10 mouse cellular contexts compared by ENCODE assay signal in genomic region chr3:101078344-101078743, GRCm38 (mm10). TPM values are rescaled to one million over a fixed set of nuclear protein-coding genes. Genes with fewer than 3 reads are reported as not detected.
A peak's percentile ranks its signal among the peaks of the same experiment; 100 is the strongest.
DNase-seq lines count a peak whose midpoint lies in the region; ATAC-seq and TF ChIP-seq lines count a peak whose summit lies in the region.
"Had no signal": no experiment of that assay in that cellular context is flagged by ENCODE, and none has a peak within 500 bp of the region (broad histone marks: within the 10 kb centered on the region; RNA-seq: fewer than 3 reads in every experiment).

No protein-coding gene starts in this region.

- 0 out of 2 replicates have a peak, but pooled peaks have one; percentile 33 for ATAC-seq in neural tube, embryonic 13.5 days (ENCODE audit: low read depth)
- no peak for ATAC-seq in neural tube, embryonic 15.5 days (ENCODE audit: low FRiP score)
- ATAC-seq in heart, embryonic 15.5 days (replicated peaks; ENCODE audit: insufficient number of reproducible peaks, insufficient read depth, low FRiP score, low read depth) = peak; percentile 70
- ATAC-seq in forebrain, postnatal 0 days = no peak
- ATAC-seq: inflammation-experienced regulatory T-cells, adult 6 months had no signal

- peaks cover 13% of the 10 kb centered on the region; the same call in 1 of the 2 replicates for H3K36me3 ChIP-seq in neural tube, embryonic 13.5 days
- H3K36me3 ChIP-seq in neural tube, embryonic 15.5 days = peaks cover 13% of the 10 kb centered on the region; the same call in 1 of the 2 replicates
- 0 out of 2 replicates have a peak, but pooled peaks cover 8% of the 10 kb centered on the region for H3K36me3 ChIP-seq in heart, embryonic 15.5 days
- H3K36me3 ChIP-seq in forebrain, postnatal 0 days (ENCODE audit: insufficient read depth) = peaks cover 20% of the 10 kb centered on the region

- H3K4me2 ChIP-seq in neural tube, embryonic 13.5 days = no peak overlapping the region
- H3K4me2 ChIP-seq in neural tube, embryonic 15.5 days = no peak overlapping the region
- H3K4me2 ChIP-seq in heart, embryonic 15.5 days = no peak overlapping the region
- H3K4me2 ChIP-seq in forebrain, postnatal 0 days (ENCODE audit: low read depth) = no peak overlapping the region

- H3K4me3 ChIP-seq in neural tube, embryonic 13.5 days = no peak overlapping the region
- no peak overlapping the region for H3K4me3 ChIP-seq in neural tube, embryonic 15.5 days (replicated peaks)
- no peak overlapping the region for H3K4me3 ChIP-seq in heart, embryonic 15.5 days
- H3K4me3 ChIP-seq in forebrain, postnatal 0 days (ENCODE audit: low read depth, low read length) = no peak overlapping the region

- peak; percentile 59 for DNase-seq in adrenal gland, adult 2 months
- DNase-seq in adrenal gland, adult 18-20 months (ENCODE audit: low spot score in 2 of 2) = no peak
- DNase-seq in lung, postnatal 14 days = peak; percentile 51
- no peak for DNase-seq in forebrain, postnatal 0 days
- no peak for DNase-seq in neural tube, embryonic 10.5 days (ENCODE audit: extremely low spot score, low spot score)

- TF ChIP-seq CTCF in forebrain, postnatal 0 days (IDR thresholded peaks at IDR 0.05; ENCODE audit: low read depth) = no peak

- H3K27ac ChIP-seq in neural tube, embryonic 13.5 days (replicated peaks) = no peak overlapping the region
- H3K27ac ChIP-seq in neural tube, embryonic 15.5 days (replicated peaks) = no peak overlapping the region
- peak overlapping the region; percentile 31 for H3K27ac ChIP-seq in heart, embryonic 15.5 days
- H3K27ac ChIP-seq in forebrain, postnatal 0 days (ENCODE audit: low read depth, low read length) = no peak overlapping the region
- H3K27ac ChIP-seq: macrophage had no signal

- no peaks in the 10 kb centered on the region for H3K9me3 ChIP-seq in neural tube, embryonic 13.5 days
- H3K9me3 ChIP-seq in neural tube, embryonic 15.5 days (replicated peaks) = no peaks in the 10 kb centered on the region
- H3K9me3 ChIP-seq in heart, embryonic 15.5 days (replicated peaks) = no peaks in the 10 kb centered on the region
- H3K9me3 ChIP-seq in forebrain, postnatal 0 days (ENCODE audit: low read length) = no peaks in the 10 kb centered on the region

- no peak overlapping the region for H3K9ac ChIP-seq in neural tube, embryonic 13.5 days
- H3K9ac ChIP-seq in neural tube, embryonic 15.5 days (replicated peaks) = no peak overlapping the region
- H3K9ac ChIP-seq in heart, embryonic 15.5 days = no peak overlapping the region
- H3K9ac ChIP-seq in forebrain, postnatal 0 days = no peak overlapping the region

- H3K4me1 ChIP-seq in neural tube, embryonic 13.5 days (replicated peaks) = peaks cover 10% of the 10 kb centered on the region; the same call in 1 of the 2 replicates
- H3K4me1 ChIP-seq in neural tube, embryonic 15.5 days = peaks cover 13% of the 10 kb centered on the region; the same call in 1 of the 2 replicates
- H3K4me1 ChIP-seq in heart, embryonic 15.5 days (replicated peaks) = peaks cover 51% of the 10 kb centered on the region
- H3K4me1 ChIP-seq in forebrain, postnatal 0 days (ENCODE audit: insufficient read depth) = no peaks in the 10 kb centered on the region

- no peaks in the 10 kb centered on the region for H3K27me3 ChIP-seq in neural tube, embryonic 13.5 days
- H3K27me3 ChIP-seq in neural tube, embryonic 15.5 days (replicated peaks) = no peaks in the 10 kb centered on the region
- H3K27me3 ChIP-seq in heart, embryonic 15.5 days = no peaks in the 10 kb centered on the region
- H3K27me3 ChIP-seq in forebrain, postnatal 0 days (ENCODE audit: insufficient read depth, low read length) = no peaks in the 10 kb centered on the region

- WGBS in neural tube, embryonic 13.5 days = 78% methylated on average over 1 of the region's 1 CpGs
- 73% methylated on average over 1 of the region's 1 CpGs for WGBS in neural tube, embryonic 15.5 days
- WGBS in heart, embryonic 15.5 days = 61% methylated on average over 1 of the region's 1 CpGs
- 89% methylated on average over 1 of the region's 1 CpGs for WGBS in forebrain, postnatal 0 days

RNA-seq across cellular contexts. Expression of gene Ptgfrn, which starts 31.7 kb away (rescaled TPM):
- total RNA-seq in adrenal gland, adult 2 months (2021) = 10 to 100 TPM; 29.1 to 48.4 TPM
- 13.5 and 16.5 TPM in 2 replicates for polyA plus RNA-seq in adrenal gland, adult 2 months (2012; rRNA removed)
- total RNA-seq in adrenal gland, adult 18-20 months (2021) = 10 to 100 TPM; 24.3 to 28.0 TPM
- 3.2 and 3.5 TPM in 2 replicates for polyA plus RNA-seq in neural tube, embryonic 13.5 days (2015; fragmentation: Nextera tagmentation; extraction: Ambion mirVana)
- 3.0 TPM in 2 replicates for polyA plus RNA-seq in neural tube, embryonic 15.5 days (2015; fragmentation: Nextera tagmentation; extraction: Ambion mirVana)
- 5.7 and 6.0 TPM in 2 replicates for polyA plus RNA-seq in heart, embryonic 15.5 days (2015; fragmentation: Nextera tagmentation; extraction: Ambion mirVana)
- 37.7 and 40.2 TPM in 2 replicates for total RNA-seq in forebrain, postnatal 0 days (2014; rRNA removed)
- 2.7 and 3.2 TPM in 2 replicates for polyA plus RNA-seq in forebrain, postnatal 0 days (2015; fragmentation: Nextera tagmentation; extraction: Ambion mirVana)

RNA-seq across cellular contexts. Expression of gene Cd101, which starts 49.0 kb away (rescaled TPM):
- under 1 TPM; 0.20 to 0.24 TPM for total RNA-seq in adrenal gland, adult 2 months (2021)
- polyA plus RNA-seq in adrenal gland, adult 2 months (2012; rRNA removed) = 0.04 and 0.13 TPM in 2 replicates
- under 1 TPM in 1 of 2 experiments, not detected in 1; 0.10 TPM for total RNA-seq in adrenal gland, adult 18-20 months (2021)
- polyA plus RNA-seq in neural tube, embryonic 13.5 days (2015; fragmentation: Nextera tagmentation; extraction: Ambion mirVana) = 0.11 TPM in 1 of 2 replicates, not detected in the other
- polyA plus RNA-seq in neural tube, embryonic 15.5 days (2015; fragmentation: Nextera tagmentation; extraction: Ambion mirVana) = 0.19 TPM in 1 of 2 replicates, not detected in the other
- polyA plus RNA-seq in heart, embryonic 15.5 days (2015; fragmentation: Nextera tagmentation; extraction: Ambion mirVana) = 0.27 and 0.33 TPM in 2 replicates
- total RNA-seq in forebrain, postnatal 0 days (2014; rRNA removed) = 0.23 and 0.43 TPM in 2 replicates
- polyA plus RNA-seq in forebrain, postnatal 0 days (2015; fragmentation: Nextera tagmentation; extraction: Ambion mirVana) = 0.11 TPM in 1 of 2 replicates, not detected in the other

Comparison
In these comparisons a context has a peak if more than half of its experiments do, and no peak if none do; other contexts are left out.
1. DNase-seq: peak in adrenal gland, adult 2 months (single experiment) and lung, postnatal 14 days (single experiment); none in adrenal gland, adult 18-20 months (0 of 2), forebrain, postnatal 0 days (single experiment) and neural tube, embryonic 10.5 days (single experiment).
2. ATAC-seq: peak in neural tube, embryonic 13.5 days (single experiment) and heart, embryonic 15.5 days (single experiment); none in neural tube, embryonic 15.5 days (single experiment) and forebrain, postnatal 0 days (single experiment).